Mouse (Mus musculus): ENCODE measurements at regions not wholly inside any gene's neighbourhood (a gene's known extent, or its start where the extent isn't known, plus 50 kb on each side); places are given as distances from the start of the nearest gene placed in this dataset.

DNA sequence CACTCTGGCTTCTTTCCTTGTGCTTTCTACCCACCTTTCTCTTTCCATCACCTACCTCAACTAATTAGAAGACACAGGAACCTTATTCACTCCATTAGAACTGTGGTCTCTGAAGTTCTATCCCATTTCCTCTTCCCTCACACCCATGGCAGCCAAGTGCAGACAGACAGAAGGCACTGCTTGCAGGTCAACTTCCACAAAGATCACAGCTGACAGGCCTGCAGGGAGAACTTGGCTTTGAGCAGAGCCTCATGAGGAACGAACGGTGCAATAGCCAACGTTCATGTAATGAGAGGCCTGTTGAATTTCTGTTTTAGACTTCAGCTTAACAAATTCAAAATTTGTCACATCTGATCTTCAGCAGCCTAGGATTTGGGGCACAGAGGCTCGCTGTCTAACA lies 217.5 kb upstream of the Ankrd55 start:
- no peak for TF ChIP-seq GATA1 (IDR thresholded peaks at IDR 0.05; ENCODE audit: borderline replicate concordance, low read length)
- ATAC-seq (ENCODE audit: extremely low read depth, insufficient number of reproducible peaks, low FRiP score, poor library complexity, severe bottlenecking) (no peak), DNase-seq (ENCODE audit: low spot score) (no peak)
- Histone ChIP-seq H3K36me3 (replicated peaks) (no peaks in the 10 kb centered on the region), H3K4me3 (ENCODE audit: low read depth, low read length) (no peak overlapping the region), H3K27me3 (ENCODE audit: insufficient read depth, low read length) (peaks cover 17% of the 10 kb centered on the region), H3K4me1 (ENCODE audit: insufficient read depth, low read depth, low read length) (no peaks in the 10 kb centered on the region), H3K9me3 (replicated peaks) (no peaks in the 10 kb centered on the region)

GRCm38 (mm10) chr13:112071209-112071955 lies 216.9 kb upstream of the Ankrd55 start:
- no peak overlapping the region for H3K4me3 ChIP-seq (ENCODE audit: low read depth, low read length)
- H3K4me1 ChIP-seq (ENCODE audit: insufficient read depth, low read depth, low read length): no peaks in the 10 kb centered on the region
- TF ChIP-seq POLR2AphosphoS5 (IDR thresholded peaks at IDR 0.05; ENCODE audit: insufficient replicate concordance, low read depth, low read length): no peak
- TF ChIP-seq TAL1 (conservative IDR thresholded peaks at IDR 0.05; ENCODE audit: low read depth, low read length): no peak
- TF ChIP-seq CTCF (IDR thresholded peaks at IDR 0.05; ENCODE audit: low read depth, low read length): no peak
- no peak for TF ChIP-seq GATA2 (IDR thresholded peaks at IDR 0.05; ENCODE audit: borderline replicate concordance, low read depth, low read length)
- no peak for TF ChIP-seq GATA1 (IDR thresholded peaks at IDR 0.05; ENCODE audit: borderline replicate concordance, low read length)
- no peaks in the 10 kb centered on the region for H3K36me3 ChIP-seq (replicated peaks)
- ATAC-seq (ENCODE audit: extremely low read depth, insufficient number of reproducible peaks, low FRiP score, poor library complexity, severe bottlenecking) (no peak), DNase-seq (ENCODE audit: low spot score) (no peak)
- peaks cover 17% of the 10 kb centered on the region for H3K27me3 ChIP-seq (ENCODE audit: insufficient read depth, low read length)
- no peaks in the 10 kb centered on the region for H3K9me3 ChIP-seq (replicated peaks)

- TF ChIP-seq CTCF (IDR thresholded peaks at IDR 0.05; ENCODE audit: low read depth, low read length) (no peak), GATA1 (IDR thresholded peaks at IDR 0.05; ENCODE audit: borderline replicate concordance, low read length) (no peak), POLR2AphosphoS5 (IDR thresholded peaks at IDR 0.05; ENCODE audit: insufficient replicate concordance, low read depth, low read length) (no peak), GATA2 (IDR thresholded peaks at IDR 0.05; ENCODE audit: borderline replicate concordance, low read depth, low read length) (no peak), TAL1 (conservative IDR thresholded peaks at IDR 0.05; ENCODE audit: low read depth, low read length) (no peak)
- Histone ChIP-seq H3K36me3 (replicated peaks) (no peaks in the 10 kb centered on the region), H3K9me3 (replicated peaks) (no peaks in the 10 kb centered on the region), H3K4me1 (ENCODE audit: insufficient read depth, low read depth, low read length) (no peaks in the 10 kb centered on the region), H3K4me3 (ENCODE audit: low read depth, low read length) (no peak overlapping the region), H3K27me3 (ENCODE audit: insufficient read depth, low read length) (peaks cover 17% of the 10 kb centered on the region)
- ATAC-seq (ENCODE audit: extremely low read depth, insufficient number of reproducible peaks, low FRiP score, poor library complexity, severe bottlenecking) (no peak), DNase-seq (ENCODE audit: low spot score) (no peak)
Observed at GRCm38 (mm10) chr13:112071956-112072314, 216.3 kb upstream of the Ankrd55 start.

DNA sequence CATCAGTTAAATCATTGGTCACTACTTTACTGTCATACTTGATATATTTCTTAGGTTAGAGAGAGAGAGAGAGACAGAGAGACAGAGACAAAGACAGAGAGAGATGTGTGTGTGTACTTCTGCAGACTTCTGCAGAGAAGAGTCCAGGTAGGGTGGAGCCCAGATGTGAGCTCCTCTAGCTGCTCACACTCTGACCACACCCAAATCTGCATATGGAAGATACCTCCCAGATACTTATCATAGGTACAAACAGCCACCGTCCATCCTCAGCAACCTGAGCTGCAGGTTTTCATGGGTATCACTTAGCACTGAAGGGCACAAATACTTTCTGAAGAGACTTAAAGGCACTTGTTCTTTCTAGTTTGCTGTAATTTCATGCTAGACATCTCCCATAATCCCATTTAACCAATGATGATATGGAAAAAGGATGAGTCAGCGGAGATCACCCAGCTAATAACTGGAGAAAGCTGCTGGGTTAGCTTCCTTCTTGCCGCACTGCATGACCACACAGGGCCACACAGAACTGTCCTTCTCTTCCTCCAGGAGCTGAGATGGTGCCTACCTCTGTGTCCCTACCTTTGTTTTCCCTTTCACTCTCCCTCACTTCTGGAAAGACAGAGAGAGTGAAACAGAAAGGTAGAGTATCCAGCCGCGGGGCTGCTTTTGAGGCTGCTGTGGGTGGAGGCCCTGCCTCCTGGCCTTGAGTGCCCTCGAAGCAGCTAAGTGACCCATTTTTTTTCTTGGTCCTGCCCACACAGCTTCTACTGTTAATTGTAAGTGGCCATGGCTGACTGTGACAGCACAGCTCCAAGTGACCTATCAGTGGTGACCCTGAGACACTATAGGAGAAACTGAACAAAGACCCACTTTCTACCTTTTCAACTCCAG lies 214.5 kb upstream of the Ankrd55 start:
- DNase-seq (ENCODE audit: low spot score) (no peak), ATAC-seq (ENCODE audit: extremely low read depth, insufficient number of reproducible peaks, low FRiP score, poor library complexity, severe bottlenecking) (no peak)
- Histone ChIP-seq H3K4me3 (ENCODE audit: low read depth, low read length) (no peak overlapping the region), H3K36me3 (replicated peaks) (no peaks in the 10 kb centered on the region), H3K4me1 (ENCODE audit: insufficient read depth, low read depth, low read length) (no peaks in the 10 kb centered on the region), H3K27me3 (ENCODE audit: insufficient read depth, low read length) (peaks cover 14% of the 10 kb centered on the region), H3K9me3 (replicated peaks) (no peaks in the 10 kb centered on the region)
- no peak for TF ChIP-seq POLR2AphosphoS5 (IDR thresholded peaks at IDR 0.05; ENCODE audit: insufficient replicate concordance, low read depth, low read length)
- no peak for TF ChIP-seq GATA2 (IDR thresholded peaks at IDR 0.05; ENCODE audit: borderline replicate concordance, low read depth, low read length)
- TF ChIP-seq GATA1 (IDR thresholded peaks at IDR 0.05; ENCODE audit: borderline replicate concordance, low read length): no peak
- no peak for TF ChIP-seq CTCF (IDR thresholded peaks at IDR 0.05; ENCODE audit: low read depth, low read length)
- no peak for TF ChIP-seq TAL1 (conservative IDR thresholded peaks at IDR 0.05; ENCODE audit: low read depth, low read length)

DNA sequence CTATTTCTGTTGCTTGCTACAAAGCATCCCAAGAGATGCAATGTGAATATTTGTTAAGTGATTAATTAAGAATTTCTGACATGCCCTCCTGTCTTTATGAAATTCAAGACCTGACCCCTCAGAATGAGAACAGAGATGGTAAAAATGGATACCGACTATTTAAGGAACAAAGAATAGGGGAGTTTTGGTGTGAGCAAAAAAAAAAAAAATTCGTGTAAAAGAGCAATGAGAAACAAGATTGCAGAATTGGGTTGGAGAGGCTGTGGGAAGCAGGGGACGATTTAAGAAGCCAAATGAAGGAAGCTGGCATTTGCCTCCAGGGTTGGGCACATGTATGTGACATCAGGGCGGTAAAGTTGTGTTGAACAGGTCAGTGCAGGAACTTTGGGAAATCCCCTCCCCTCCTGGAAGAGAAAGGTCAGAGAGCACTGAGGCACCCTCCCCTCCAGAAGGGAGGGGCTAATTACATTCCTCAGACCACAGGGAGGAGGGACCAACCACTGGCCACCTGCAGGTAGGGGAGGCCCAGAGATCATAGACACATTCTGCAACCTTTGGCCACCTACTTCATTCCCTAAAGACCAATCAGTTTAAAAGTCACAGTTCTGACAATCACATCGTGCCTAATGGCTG lies 212.3 kb upstream of the Ankrd55 start:
- ATAC-seq (ENCODE audit: extremely low read depth, insufficient number of reproducible peaks, low FRiP score, poor library complexity, severe bottlenecking): no peak
- no peak for DNase-seq (ENCODE audit: low spot score)
- H3K9me3 ChIP-seq (replicated peaks): no peaks in the 10 kb centered on the region
- no peak overlapping the region for H3K4me3 ChIP-seq (ENCODE audit: low read depth, low read length)
- TF ChIP-seq GATA1 (IDR thresholded peaks at IDR 0.05; ENCODE audit: borderline replicate concordance, low read length): no peak
- no peak for TF ChIP-seq TAL1 (conservative IDR thresholded peaks at IDR 0.05; ENCODE audit: low read depth, low read length)
- no peak for TF ChIP-seq CTCF (IDR thresholded peaks at IDR 0.05; ENCODE audit: low read depth, low read length)
- TF ChIP-seq GATA2 (IDR thresholded peaks at IDR 0.05; ENCODE audit: borderline replicate concordance, low read depth, low read length): no peak
- no peak for TF ChIP-seq POLR2AphosphoS5 (IDR thresholded peaks at IDR 0.05; ENCODE audit: insufficient replicate concordance, low read depth, low read length)
- H3K36me3 ChIP-seq (replicated peaks): no peaks in the 10 kb centered on the region
- H3K4me1 ChIP-seq (ENCODE audit: insufficient read depth, low read depth, low read length): no peaks in the 10 kb centered on the region
- peaks cover 11% of the 10 kb centered on the region for H3K27me3 ChIP-seq (ENCODE audit: insufficient read depth, low read length)

- TF ChIP-seq GATA2 (IDR thresholded peaks at IDR 0.05; ENCODE audit: borderline replicate concordance, low read depth, low read length) (no peak), TAL1 (conservative IDR thresholded peaks at IDR 0.05; ENCODE audit: low read depth, low read length) (no peak), GATA1 (IDR thresholded peaks at IDR 0.05; ENCODE audit: borderline replicate concordance, low read length) (no peak), CTCF (IDR thresholded peaks at IDR 0.05; ENCODE audit: low read depth, low read length) (no peak), POLR2AphosphoS5 (IDR thresholded peaks at IDR 0.05; ENCODE audit: insufficient replicate concordance, low read depth, low read length) (no peak)
- Histone ChIP-seq H3K9me3 (replicated peaks) (no peaks in the 10 kb centered on the region), H3K27me3 (ENCODE audit: insufficient read depth, low read length) (peaks cover 15% of the 10 kb centered on the region), H3K4me1 (ENCODE audit: insufficient read depth, low read depth, low read length) (no peaks in the 10 kb centered on the region), H3K36me3 (replicated peaks) (no peaks in the 10 kb centered on the region), H3K4me3 (ENCODE audit: low read depth, low read length) (no peak overlapping the region)
- ATAC-seq (ENCODE audit: extremely low read depth, insufficient number of reproducible peaks, low FRiP score, poor library complexity, severe bottlenecking): no peak
- DNase-seq (ENCODE audit: low spot score): no peak
Observed at GRCm38 (mm10) chr13:112078088-112078487, 210.2 kb upstream of the Ankrd55 start.

Data from G1E (cell line).